Mouse (Mus musculus): ENCODE data around the gene Nckap1. TPM values are rescaled to one million over a fixed set of nuclear protein-coding genes. Genes with fewer than 3 reads are reported as not detected.
"Not testable (repeated sequence)": the region's sequence is repeated elsewhere in the genome, so short reads cannot be mapped to it uniquely, and the experiment has no call there.

Nckap1 gene
- polyA plus RNA-seq, 1 experiment from 2014 or later: 70.9 TPM

DNA sequence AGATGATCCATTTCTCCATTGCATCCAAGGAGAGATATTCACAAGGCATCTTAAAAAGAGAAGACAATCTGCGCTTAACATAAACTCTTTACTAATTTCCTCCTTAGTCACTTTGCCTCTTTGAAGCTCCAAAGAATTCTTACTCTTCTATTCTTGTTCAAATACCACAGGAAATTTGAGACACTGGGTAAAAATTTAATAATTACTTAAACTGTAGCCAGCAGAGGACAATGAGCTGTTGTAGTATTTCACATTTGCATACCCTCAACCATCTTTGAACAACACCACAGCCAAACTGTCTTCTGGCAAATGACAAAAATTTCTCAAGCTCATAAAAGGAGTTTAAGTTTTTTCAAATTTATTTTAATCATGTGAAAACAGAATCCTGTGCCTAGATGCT lies 33.3 kb downstream of the Nckap1 start:
- Histone ChIP-seq H3K4me3 (ENCODE audit: low read depth, low read length) (no peak overlapping the region), H3K36me3 (ENCODE audit: control insufficient read depth, insufficient read depth, low read length) (peaks cover 2% of the 10 kb centered on the region), H3K9me3 (ENCODE audit: control insufficient read depth, low read length) (no peaks in the 10 kb centered on the region), H3K9ac (ENCODE audit: low read length) (no peak overlapping the region), H3K4me1 (replicated peaks; ENCODE audit: control insufficient read depth, insufficient read depth, low read length) (no peaks in the 10 kb centered on the region), H3K27ac (ENCODE audit: low read depth, low read length) (no peak overlapping the region), H3K27me3 (ENCODE audit: control insufficient read depth, insufficient read depth, low read length) (no peaks in the 10 kb centered on the region), H3K4me2 (ENCODE audit: low read depth, low read length, severe bottlenecking) (no peak overlapping the region)
- WGBS: 100% methylated on average over 1 of the region's 1 CpGs
- ATAC-seq (replicated peaks; ENCODE audit: low FRiP score): no peak
- no peak for DNase-seq (ENCODE audit: low spot score)

DNA sequence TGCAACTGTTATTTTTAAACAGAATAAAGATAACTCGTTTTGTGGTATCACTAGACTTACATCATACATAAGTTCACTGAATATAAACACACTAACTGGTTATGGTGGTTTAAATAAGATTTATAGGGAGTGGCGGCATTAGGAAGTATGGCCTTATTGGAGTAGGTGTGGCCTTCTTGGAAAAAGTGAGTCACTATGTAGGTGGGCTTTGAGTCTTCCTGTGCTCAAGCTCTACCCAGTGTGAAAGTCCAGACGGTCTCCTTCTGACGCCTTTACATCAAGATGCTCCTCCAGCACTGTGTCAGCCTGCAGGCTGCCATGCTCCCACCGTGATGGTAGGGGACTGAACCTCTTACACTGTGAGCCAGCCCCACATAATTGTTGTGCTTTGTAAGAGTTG lies 38.4 kb downstream of the Nckap1 start:
- H3K36me3 ChIP-seq (ENCODE audit: control insufficient read depth, insufficient read depth, low read length): peaks cover 2% of the 10 kb centered on the region; the same call in 1 of the 2 replicates
- H3K9me3 ChIP-seq (ENCODE audit: control insufficient read depth, low read length): no peaks in the 10 kb centered on the region
- no peaks in the 10 kb centered on the region for H3K4me1 ChIP-seq (replicated peaks; ENCODE audit: control insufficient read depth, insufficient read depth, low read length)
- DNase-seq (ENCODE audit: low spot score) (no peak), ATAC-seq (replicated peaks; ENCODE audit: low FRiP score) (no peak)
- no peak overlapping the region for H3K27ac ChIP-seq (ENCODE audit: low read depth, low read length)
- H3K4me2 ChIP-seq (ENCODE audit: low read depth, low read length, severe bottlenecking): no peak overlapping the region
- no peak overlapping the region for H3K9ac ChIP-seq (ENCODE audit: low read length)
- no peaks in the 10 kb centered on the region for H3K27me3 ChIP-seq (ENCODE audit: control insufficient read depth, insufficient read depth, low read length)
- 88% methylated on average over 5 of the region's 5 CpGs for WGBS
- no peak overlapping the region for H3K4me3 ChIP-seq (ENCODE audit: low read depth, low read length)

DNA sequence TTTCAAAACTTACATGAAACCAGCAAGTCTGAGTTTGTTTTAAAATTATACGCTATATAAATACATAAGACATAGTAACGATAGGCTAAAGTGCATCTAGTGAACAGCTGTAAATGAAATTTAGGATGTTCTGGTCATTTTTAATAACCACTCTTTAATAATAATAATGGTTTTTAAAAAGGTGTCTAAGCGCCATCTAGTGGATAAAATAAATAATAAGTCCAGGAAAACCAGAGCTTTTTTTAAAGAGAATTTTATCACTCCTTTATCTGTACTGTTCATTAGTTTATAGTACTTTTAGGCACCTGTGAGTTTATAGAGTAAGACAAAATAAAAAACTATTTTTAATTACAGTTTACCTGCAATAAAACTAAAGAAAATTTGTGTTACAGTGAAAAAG lies 44.0 kb downstream of the Nckap1 start:
- WGBS: 65% methylated on average over 3 of the region's 3 CpGs
- peaks cover 2% of the 10 kb centered on the region; the same call in 1 of the 2 replicates for H3K36me3 ChIP-seq (ENCODE audit: control insufficient read depth, insufficient read depth, low read length)
- H3K9ac ChIP-seq (ENCODE audit: low read length): no peak overlapping the region
- no peak overlapping the region for H3K4me2 ChIP-seq (ENCODE audit: low read depth, low read length, severe bottlenecking)
- H3K4me1 ChIP-seq (replicated peaks; ENCODE audit: control insufficient read depth, insufficient read depth, low read length): no peaks in the 10 kb centered on the region
- H3K4me3 ChIP-seq (ENCODE audit: low read depth, low read length): no peak overlapping the region
- no peaks in the 10 kb centered on the region for H3K27me3 ChIP-seq (ENCODE audit: control insufficient read depth, insufficient read depth, low read length)
- no peaks in the 10 kb centered on the region for H3K9me3 ChIP-seq (ENCODE audit: control insufficient read depth, low read length)
- DNase-seq (ENCODE audit: low spot score): no peak
- H3K27ac ChIP-seq (ENCODE audit: low read depth, low read length): no peak overlapping the region
- no peak for ATAC-seq (replicated peaks; ENCODE audit: low FRiP score)

DNA sequence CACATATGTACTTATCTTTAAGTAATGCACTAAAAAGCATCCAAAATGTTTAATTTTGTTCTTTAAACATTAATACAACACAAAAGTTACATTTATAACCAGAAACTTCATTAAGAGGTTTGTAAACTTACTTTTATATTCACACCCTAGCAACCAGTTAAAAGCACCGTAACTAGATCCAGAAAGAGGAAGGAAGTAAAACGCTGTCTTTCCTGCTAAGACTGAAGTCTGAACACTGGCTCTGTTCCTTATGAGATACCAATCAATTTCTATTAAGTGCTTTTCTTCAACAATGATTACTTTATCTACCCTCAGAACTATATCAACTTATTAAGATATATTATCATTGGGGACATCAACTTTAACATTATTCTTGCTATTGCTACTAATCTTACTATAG lies 44.6 kb downstream of the Nckap1 start:
- WGBS: 93% methylated on average over 2 of the region's 2 CpGs
- Histone ChIP-seq H3K4me1 (replicated peaks; ENCODE audit: control insufficient read depth, insufficient read depth, low read length) (no peaks in the 10 kb centered on the region), H3K36me3 (ENCODE audit: control insufficient read depth, insufficient read depth, low read length) (peaks cover 2% of the 10 kb centered on the region; the same call in 1 of the 2 replicates), H3K9ac (ENCODE audit: low read length) (no peak overlapping the region), H3K27ac (ENCODE audit: low read depth, low read length) (no peak overlapping the region), H3K4me2 (ENCODE audit: low read depth, low read length, severe bottlenecking) (no peak overlapping the region), H3K27me3 (ENCODE audit: control insufficient read depth, insufficient read depth, low read length) (no peaks in the 10 kb centered on the region), H3K9me3 (ENCODE audit: control insufficient read depth, low read length) (no peaks in the 10 kb centered on the region), H3K4me3 (ENCODE audit: low read depth, low read length) (no peak overlapping the region)
- ATAC-seq (replicated peaks; ENCODE audit: low FRiP score): no peak
- no peak for DNase-seq (ENCODE audit: low spot score)

DNA sequence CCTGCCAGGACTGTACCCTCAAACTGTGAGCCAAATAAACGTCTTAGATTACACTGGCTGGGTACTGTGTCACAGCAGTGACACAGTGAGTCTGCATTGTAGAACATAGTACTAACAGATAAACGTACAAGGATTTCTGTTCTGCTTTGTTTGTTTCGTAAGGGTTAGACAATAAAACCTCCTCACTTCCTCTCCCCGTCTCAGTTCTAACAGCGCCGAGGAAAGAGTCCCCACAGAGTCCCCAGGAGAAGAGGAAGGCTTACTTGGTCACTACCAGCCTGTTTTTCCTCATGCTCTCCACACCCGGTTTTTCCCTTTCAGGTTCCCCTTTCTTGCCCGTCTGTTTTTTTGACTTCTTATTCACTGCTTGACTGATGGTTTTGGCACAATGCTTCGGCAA lies 56.9 kb downstream of the Nckap1 start:
- H3K4me2 ChIP-seq (ENCODE audit: low read depth, low read length, severe bottlenecking): no peak overlapping the region
- no peak overlapping the region for H3K9ac ChIP-seq (ENCODE audit: low read length)
- H3K27ac ChIP-seq (ENCODE audit: low read depth, low read length): no peak overlapping the region
- H3K9me3 ChIP-seq (ENCODE audit: control insufficient read depth, low read length): no peaks in the 10 kb centered on the region
- WGBS: 95% methylated on average over 9 of the region's 9 CpGs
- no peak for ATAC-seq (replicated peaks; ENCODE audit: low FRiP score)
- DNase-seq (ENCODE audit: low spot score): no peak
- H3K27me3 ChIP-seq (ENCODE audit: control insufficient read depth, insufficient read depth, low read length): no peaks in the 10 kb centered on the region
- peaks cover 12% of the 10 kb centered on the region; the same call in 1 of the 2 replicates for H3K36me3 ChIP-seq (ENCODE audit: control insufficient read depth, insufficient read depth, low read length)
- H3K4me1 ChIP-seq (replicated peaks; ENCODE audit: control insufficient read depth, insufficient read depth, low read length): no peaks in the 10 kb centered on the region
- no peak overlapping the region for H3K4me3 ChIP-seq (ENCODE audit: low read depth, low read length)

DNA sequence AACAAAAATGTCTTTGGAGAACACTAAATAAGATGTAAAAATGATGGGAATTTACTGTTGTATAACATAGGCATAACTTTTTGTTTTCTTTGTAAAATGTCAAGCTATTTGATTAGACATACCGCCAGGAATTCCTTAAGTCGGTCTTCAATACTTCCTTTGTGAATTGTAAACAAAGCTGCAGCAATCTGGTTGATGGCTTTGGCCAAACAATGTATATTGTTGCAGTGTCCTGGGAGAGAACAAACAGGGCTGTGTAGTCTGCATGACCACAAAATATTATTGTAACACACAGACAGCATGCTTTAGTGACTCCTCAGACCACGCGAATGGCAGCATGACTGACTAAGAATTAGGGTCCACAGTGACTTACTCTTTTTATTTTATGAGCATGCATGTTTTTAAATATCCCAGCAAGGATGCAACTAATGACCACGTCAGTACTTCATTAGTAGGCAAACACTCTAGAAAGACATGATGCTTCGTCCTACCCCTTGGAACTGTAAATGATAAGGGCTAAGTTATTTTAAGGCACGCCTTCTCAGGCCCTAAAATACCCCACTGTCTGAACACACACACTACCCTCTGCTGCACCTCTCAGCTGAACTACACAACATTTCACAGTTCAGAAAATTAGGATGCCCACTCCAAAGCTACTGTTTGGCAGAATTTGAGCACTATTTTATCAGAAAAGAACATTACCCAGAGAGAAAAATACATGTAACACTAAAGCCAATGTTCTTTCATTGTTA lies 75.0 kb downstream of the Nckap1 start:
- Histone ChIP-seq H3K27ac (ENCODE audit: low read depth, low read length) (no peak overlapping the region), H3K9ac (ENCODE audit: low read length) (no peak overlapping the region), H3K36me3 (ENCODE audit: control insufficient read depth, insufficient read depth, low read length) (peaks cover 5% of the 10 kb centered on the region; the same call in 1 of the 2 replicates), H3K4me3 (ENCODE audit: low read depth, low read length) (no peak overlapping the region), H3K9me3 (ENCODE audit: control insufficient read depth, low read length) (no peaks in the 10 kb centered on the region), H3K4me2 (ENCODE audit: low read depth, low read length, severe bottlenecking) (no peak overlapping the region), H3K4me1 (replicated peaks; ENCODE audit: control insufficient read depth, insufficient read depth, low read length) (no peaks in the 10 kb centered on the region), H3K27me3 (ENCODE audit: control insufficient read depth, insufficient read depth, low read length) (no peaks in the 10 kb centered on the region)
- ATAC-seq (replicated peaks; ENCODE audit: low FRiP score) (no peak), DNase-seq (ENCODE audit: low spot score) (no peak)
- 82% methylated on average over 7 of the region's 7 CpGs for WGBS

DNA sequence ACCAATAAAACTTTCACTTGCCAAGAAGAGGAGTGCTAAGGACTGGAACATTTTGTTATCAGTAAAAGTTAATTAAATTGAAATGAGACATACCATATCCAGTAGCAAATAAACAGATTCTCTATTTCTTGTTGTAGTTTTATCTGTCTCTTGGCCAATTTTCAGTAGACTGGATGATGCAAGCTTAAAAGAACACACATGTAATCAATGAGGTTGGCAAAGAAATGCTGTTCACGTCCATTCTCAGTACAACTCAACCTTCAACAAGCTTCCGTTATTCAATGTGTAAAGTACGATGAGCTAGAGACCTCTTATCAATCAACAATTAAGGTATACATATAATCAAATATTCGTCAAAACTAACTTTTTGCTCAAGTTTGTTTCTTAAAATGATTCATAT lies 79.0 kb downstream of the Nckap1 start:
- H3K4me1 ChIP-seq (replicated peaks; ENCODE audit: control insufficient read depth, insufficient read depth, low read length): no peaks in the 10 kb centered on the region
- no peak overlapping the region for H3K4me3 ChIP-seq (ENCODE audit: low read depth, low read length)
- H3K9ac ChIP-seq (ENCODE audit: low read length): no peak overlapping the region
- peaks cover 3% of the 10 kb centered on the region; the same call in 1 of the 2 replicates for H3K36me3 ChIP-seq (ENCODE audit: control insufficient read depth, insufficient read depth, low read length)
- H3K9me3 ChIP-seq (ENCODE audit: control insufficient read depth, low read length): no peaks in the 10 kb centered on the region
- H3K27ac ChIP-seq (ENCODE audit: low read depth, low read length): no peak overlapping the region
- H3K4me2 ChIP-seq (ENCODE audit: low read depth, low read length, severe bottlenecking): no peak overlapping the region
- ATAC-seq (replicated peaks; ENCODE audit: low FRiP score) (no peak), DNase-seq (ENCODE audit: low spot score) (no peak)
- WGBS: 96% methylated on average over 4 of the region's 4 CpGs
- H3K27me3 ChIP-seq (ENCODE audit: control insufficient read depth, insufficient read depth, low read length): no peaks in the 10 kb centered on the region

DNA sequence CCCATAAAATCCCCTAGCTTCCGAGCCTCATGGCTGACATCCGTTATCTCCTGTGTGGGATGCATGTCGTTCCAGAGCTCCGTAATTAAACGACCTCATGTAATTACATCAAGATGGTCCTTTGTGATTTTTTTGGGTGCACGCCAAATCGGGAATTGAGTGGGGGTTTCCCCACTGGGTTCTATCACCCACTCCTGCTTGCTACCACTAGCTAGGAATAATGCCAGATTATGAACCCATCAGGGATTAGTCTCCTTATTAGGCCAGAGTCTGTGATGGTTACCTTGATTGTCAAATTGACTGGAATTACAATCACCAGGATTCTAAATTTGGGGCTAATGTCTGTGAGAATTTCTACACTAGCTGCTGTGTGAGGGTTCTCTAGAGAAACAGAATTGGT lies 85.9 kb downstream of the Nckap1 start:
- not testable (repeated sequence) for H3K4me2 ChIP-seq (ENCODE audit: low read depth, low read length, severe bottlenecking); DNase-seq (ENCODE audit: low spot score); H3K27me3 ChIP-seq (ENCODE audit: control insufficient read depth, insufficient read depth, low read length); H3K9ac ChIP-seq (ENCODE audit: low read length); H3K4me3 ChIP-seq (ENCODE audit: low read depth, low read length); H3K36me3 ChIP-seq (ENCODE audit: control insufficient read depth, insufficient read depth, low read length); H3K4me1 ChIP-seq (replicated peaks; ENCODE audit: control insufficient read depth, insufficient read depth, low read length); H3K9me3 ChIP-seq (ENCODE audit: control insufficient read depth, low read length); H3K27ac ChIP-seq (ENCODE audit: low read depth, low read length); ATAC-seq (replicated peaks; ENCODE audit: low FRiP score)
- WGBS: 79% methylated on average over 7 of the region's 7 CpGs

DNA sequence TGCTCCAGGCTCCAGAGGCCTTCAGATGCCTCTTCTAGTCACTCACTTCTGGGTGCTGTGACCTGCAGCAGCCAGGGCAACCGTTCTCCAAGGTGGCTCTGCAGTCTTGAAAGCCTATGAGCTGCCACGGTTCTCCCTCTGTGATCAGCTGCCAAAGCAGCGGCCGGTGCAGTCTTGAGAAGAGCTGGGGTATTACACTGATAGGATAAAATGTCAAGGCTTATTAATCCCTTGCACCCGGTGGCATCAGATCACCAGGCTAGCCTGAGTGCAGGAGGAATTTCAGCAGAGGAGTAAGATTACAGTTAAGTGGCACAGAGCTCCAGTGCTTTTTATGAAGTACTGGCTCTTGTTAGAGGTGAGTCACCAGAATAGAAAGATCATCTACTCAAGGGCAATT lies 94.3 kb downstream of the Nckap1 start:
- DNase-seq (ENCODE audit: low spot score) (no peak), ATAC-seq (replicated peaks; ENCODE audit: low FRiP score) (no peak)
- no peaks in the 10 kb centered on the region for H3K4me1 ChIP-seq (replicated peaks; ENCODE audit: control insufficient read depth, insufficient read depth, low read length)
- WGBS: 72% methylated on average over 5 of the region's 5 CpGs
- no peak overlapping the region for H3K4me3 ChIP-seq (ENCODE audit: low read depth, low read length)
- no peak overlapping the region for H3K4me2 ChIP-seq (ENCODE audit: low read depth, low read length, severe bottlenecking)
- no peak overlapping the region for H3K9ac ChIP-seq (ENCODE audit: low read length)
- H3K36me3 ChIP-seq (ENCODE audit: control insufficient read depth, insufficient read depth, low read length): no peaks in the 10 kb centered on the region
- H3K9me3 ChIP-seq (ENCODE audit: control insufficient read depth, low read length): no peaks in the 10 kb centered on the region
- no peak overlapping the region for H3K27ac ChIP-seq (ENCODE audit: low read depth, low read length)
- H3K27me3 ChIP-seq (ENCODE audit: control insufficient read depth, insufficient read depth, low read length): no peaks in the 10 kb centered on the region

Data from forebrain, embryonic 11.5 days (tissue).